Mouse (Mus musculus) embryonic facial prominence, embryonic 10.5 days (tissue): ENCODE data around the gene B230118H07Rik. TPM values are rescaled to one million over a fixed set of nuclear protein-coding genes. Genes with fewer than 3 reads are reported as not detected.
"Not testable (repeated sequence)": the region's sequence is repeated elsewhere in the genome, so short reads cannot be mapped to it uniquely, and the experiment has no call there.

ENCODE experiments used
- DNase-seq: peaks from one replicate; pipeline ENCODE4 v3.0.0-alpha.2; 2017; ENCODE audit warnings: low spot score
- H3K27ac ChIP-seq: fragments of 300-500 bp; sonication (generic); replicated peaks from 2 replicates; pipeline ENCODE4 v1.5.1; 2016; ENCODE audit warnings: mild to moderate bottlenecking
- H3K27me3 ChIP-seq: fragments of 300-500 bp; sonication (generic); replicated peaks from 2 replicates; pipeline ENCODE4 v1.6.1; 2016; ENCODE audit warnings: low read depth, mild to moderate bottlenecking; ENCODE audit not compliant: poor library complexity, severe bottlenecking
- H3K36me3 ChIP-seq: fragments of 300-500 bp; sonication (generic); replicated peaks from 2 replicates; pipeline ENCODE4 v1.6.1; 2016; ENCODE audit warnings: mild to moderate bottlenecking, moderate library complexity
- H3K4me1 ChIP-seq: fragments of 300-500 bp; sonication (generic); 2 replicates; pipeline ENCODE4 v1.6.1; 2016
- H3K4me3 ChIP-seq: fragments of 300-500 bp; sonication (generic); 2 replicates; pipeline ENCODE4 v1.5.1; 2016; ENCODE audit warnings: mild to moderate bottlenecking, moderate library complexity
- H3K9me3 ChIP-seq: fragments of 300-500 bp; sonication (generic); 2 replicates; pipeline ENCODE4 v1.6.1; 2016; ENCODE audit warnings: mild to moderate bottlenecking
- WGBS: fragments of 180-500 bp; shearing (Covaris S2); methylation state at CpG from one replicate; pipeline ENCODE4 v1.1.7; 2016; 5-methylcytosine and 5-hydroxymethylcytosine counted together
- polyA plus RNA-seq: library from polyadenylated mRNA; unstranded; fragments of >200 nt; fragmentation: Nextera tagmentation; extraction: Ambion mirVana; gene quantifications from 2 replicates; pipeline ENCODE4 v1.2.1, GENCODE M21; 2016

The B230118H07Rik gene
- polyA plus RNA-seq, 1 experiment from 2014 or later = 47.2 TPM

DNA sequence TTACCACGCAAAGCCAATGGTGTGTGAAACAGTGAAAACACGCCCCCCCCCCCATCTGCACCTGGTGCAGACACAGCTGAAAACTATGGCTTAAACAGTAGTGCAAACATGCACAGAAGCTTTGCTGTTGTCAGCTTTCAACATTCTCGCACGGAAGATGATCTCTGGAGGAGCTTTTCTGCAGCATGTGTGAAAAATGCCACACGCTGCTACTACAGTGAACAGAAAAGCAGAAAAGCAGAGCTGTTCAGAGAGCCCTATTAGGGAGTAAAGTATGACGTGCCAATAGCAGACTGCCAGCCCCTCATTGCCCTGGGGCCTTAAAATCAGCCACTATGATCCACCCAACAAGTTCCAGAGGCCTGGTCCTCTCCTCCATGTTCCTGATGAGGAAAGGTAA lies 86.1 kb downstream of the B230118H07Rik start:
- 82% methylated on average over 6 of the region's 6 CpGs for WGBS
- Histone ChIP-seq H3K9me3 (no peaks in the 10 kb centered on the region), H3K27ac (no peak overlapping the region), H3K4me3 (no peak overlapping the region), H3K4me1 (no peaks in the 10 kb centered on the region), H3K36me3 (no peaks in the 10 kb centered on the region), H3K27me3 (no peaks in the 10 kb centered on the region)
- no peak for DNase-seq

DNA sequence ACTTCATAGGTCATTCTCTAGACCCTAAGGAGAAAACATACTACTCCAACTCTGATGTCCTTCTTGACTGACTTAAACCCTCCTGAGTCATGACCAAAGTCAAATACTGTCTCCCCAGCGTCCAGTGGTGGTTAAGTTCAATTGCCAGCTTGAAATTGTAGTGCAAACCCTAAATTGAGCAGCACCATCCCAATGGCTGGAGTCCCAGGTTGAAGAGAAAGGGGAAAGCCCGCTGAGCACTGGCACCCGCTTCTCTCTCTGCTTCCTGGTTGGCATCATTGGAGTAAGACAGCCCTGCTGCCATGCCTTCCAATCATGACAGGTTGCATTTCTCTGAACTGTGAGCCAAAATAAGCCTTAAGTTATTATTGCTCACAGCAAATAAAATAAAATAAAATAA lies 89.9 kb downstream of the B230118H07Rik start:
- Histone ChIP-seq H3K4me3 (no peak overlapping the region), H3K9me3 (no peaks in the 10 kb centered on the region), H3K36me3 (no peaks in the 10 kb centered on the region), H3K4me1 (no peaks in the 10 kb centered on the region), H3K27ac (no peak overlapping the region), H3K27me3 (no peaks in the 10 kb centered on the region)
- no peak for DNase-seq
- WGBS = 89% methylated on average over 3 of the region's 3 CpGs

DNA sequence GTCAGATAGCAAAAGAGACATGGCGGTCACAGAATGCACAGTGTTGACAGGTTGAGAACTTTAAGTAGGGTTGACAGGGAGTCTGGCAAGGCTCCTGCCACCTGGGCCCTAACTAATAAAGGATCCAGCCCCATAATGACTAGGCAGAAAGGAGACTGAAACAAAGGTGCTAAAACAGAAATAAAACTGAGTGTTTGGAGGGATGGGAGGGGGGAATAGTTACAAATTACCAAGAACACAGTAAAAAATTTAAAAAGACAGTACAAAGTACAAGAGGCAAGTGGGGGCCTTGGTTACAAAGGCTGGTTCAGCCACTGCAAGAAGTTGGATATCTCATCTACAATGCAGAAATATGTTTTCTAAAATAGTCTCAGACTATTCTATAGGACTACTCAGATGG lies 93.4 kb downstream of the B230118H07Rik start:
- 87% methylated on average over 1 of the region's 1 CpGs for WGBS
- H3K4me1 ChIP-seq = no peaks in the 10 kb centered on the region
- no peaks in the 10 kb centered on the region for H3K36me3 ChIP-seq
- no peak for DNase-seq
- no peak overlapping the region for H3K4me3 ChIP-seq
- no peaks in the 10 kb centered on the region for H3K27me3 ChIP-seq
- H3K27ac ChIP-seq = no peak overlapping the region
- no peaks in the 10 kb centered on the region for H3K9me3 ChIP-seq

DNA sequence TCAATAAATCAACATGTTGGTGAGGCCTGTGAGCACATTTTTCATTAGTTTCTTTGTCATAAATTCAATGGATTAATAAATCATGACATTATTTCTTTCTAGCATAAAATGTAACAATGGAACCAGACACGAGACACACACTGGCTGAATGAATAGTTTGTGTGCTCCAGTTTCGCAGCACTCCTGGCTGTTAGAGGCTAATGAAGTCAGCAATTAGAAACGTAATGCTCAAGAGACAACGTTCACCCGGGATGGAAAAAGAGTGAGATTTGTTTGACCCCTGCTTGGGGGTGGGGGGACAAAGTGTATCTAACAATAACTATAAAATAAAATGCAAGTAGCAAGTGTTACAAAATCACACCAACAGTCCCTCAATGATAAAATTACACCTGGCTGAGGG lies 95.5 kb downstream of the B230118H07Rik start:
- Histone ChIP-seq H3K36me3 (no peaks in the 10 kb centered on the region), H3K27ac (no peak overlapping the region)
- WGBS = 72% methylated on average over 5 of the region's 5 CpGs

DNA sequence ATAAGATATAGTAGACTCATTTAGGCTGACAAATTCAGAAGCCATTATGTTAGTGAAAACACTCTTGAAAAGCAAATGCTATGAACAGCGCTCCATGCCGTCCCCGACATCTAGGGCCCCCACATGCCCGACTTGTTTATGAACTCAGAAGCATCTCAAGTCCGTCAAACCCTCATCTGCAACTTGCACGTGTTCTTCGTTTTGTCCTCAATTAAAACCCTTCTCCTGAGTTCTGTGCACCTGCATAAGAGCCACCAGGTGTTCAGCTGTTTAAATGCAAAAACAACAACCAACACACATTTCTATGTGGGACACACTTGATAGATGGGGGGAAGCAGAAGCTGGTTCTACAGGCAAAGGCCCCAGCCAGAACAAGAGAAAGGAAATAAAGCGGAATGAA lies 97.0 kb downstream of the B230118H07Rik start:
- Histone ChIP-seq H3K27ac (no peak overlapping the region), H3K4me1 (no peaks in the 10 kb centered on the region), H3K27me3 (no peaks in the 10 kb centered on the region), H3K36me3 (no peaks in the 10 kb centered on the region), H3K4me3 (no peak overlapping the region), H3K9me3 (no peaks in the 10 kb centered on the region)
- DNase-seq = no peak
- WGBS = 88% methylated on average over 8 of the region's 8 CpGs

More for the DNA sequence above, 95.5 kb downstream of the B230118H07Rik start:
- H3K27me3 ChIP-seq = no peaks in the 10 kb centered on the region
- no peaks in the 10 kb centered on the region for H3K4me1 ChIP-seq
- H3K9me3 ChIP-seq = no peaks in the 10 kb centered on the region
- DNase-seq = no peak
- H3K4me3 ChIP-seq = no peak overlapping the region

DNA sequence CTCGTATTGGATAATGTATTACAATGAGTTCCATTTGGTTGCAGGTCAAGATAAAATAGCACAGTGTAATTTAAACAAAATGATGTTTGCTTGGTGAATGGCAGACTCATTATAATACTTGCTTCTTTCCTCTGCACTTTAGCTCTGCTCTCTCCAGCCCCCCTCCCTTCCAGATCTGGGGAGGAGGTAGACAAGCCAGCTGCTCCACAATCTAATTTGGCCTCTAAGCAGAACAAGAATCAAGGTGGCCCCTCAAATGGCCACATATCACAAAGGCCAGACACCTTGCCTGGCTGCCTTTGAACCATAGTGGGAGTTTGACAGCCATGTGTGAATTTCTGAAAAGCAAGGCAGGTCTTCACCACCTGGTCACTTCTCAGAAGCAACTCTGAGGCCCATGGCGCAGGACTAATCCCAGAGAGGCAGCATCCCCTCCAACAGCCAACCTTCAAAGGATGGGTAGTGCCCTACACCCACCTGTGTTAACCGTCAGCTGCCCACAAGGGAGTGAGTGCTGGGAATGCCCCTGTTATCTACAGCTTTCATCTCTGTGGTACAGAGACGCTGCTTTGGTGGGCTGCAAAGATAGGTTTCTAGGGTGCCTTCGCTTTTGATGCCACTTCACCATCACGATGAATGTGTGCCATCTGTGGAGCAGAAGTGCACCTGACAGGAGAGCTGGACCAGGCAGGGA lies 98.2 kb downstream of the B230118H07Rik start:
- Histone ChIP-seq H3K9me3 (no peaks in the 10 kb centered on the region), H3K27ac (no peak overlapping the region), H3K36me3 (no peaks in the 10 kb centered on the region), H3K27me3 (no peaks in the 10 kb centered on the region), H3K4me3 (no peak overlapping the region), H3K4me1 (no peaks in the 10 kb centered on the region)
- WGBS = 83% methylated on average over 6 of the region's 6 CpGs
- DNase-seq = no peak

DNA sequence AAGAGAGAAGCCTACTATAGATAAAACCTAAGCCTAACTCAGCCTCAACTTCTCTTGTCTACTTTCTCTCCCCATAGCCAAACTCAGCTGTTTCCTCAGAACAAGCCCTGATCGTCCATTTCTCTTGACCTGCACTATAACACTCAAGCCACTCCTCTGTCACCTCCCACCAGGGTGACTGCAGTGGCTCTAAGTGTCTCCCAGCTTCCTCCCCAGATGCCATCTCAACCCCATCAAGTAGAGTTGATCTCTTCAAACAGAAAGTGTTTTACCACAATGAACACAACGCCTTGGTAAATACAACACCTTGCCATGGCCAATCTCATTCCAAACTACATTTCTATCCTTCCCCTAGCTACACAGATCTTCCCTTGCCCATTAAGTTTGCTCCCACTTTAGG lies 99.2 kb downstream of the B230118H07Rik start:
- H3K4me3 ChIP-seq = no peak overlapping the region
- no peaks in the 10 kb centered on the region for H3K27me3 ChIP-seq
- H3K27ac ChIP-seq = no peak overlapping the region
- H3K36me3 ChIP-seq = no peaks in the 10 kb centered on the region
- no peak for DNase-seq
- 75% methylated on average over 2 of the region's 2 CpGs for WGBS
- no peaks in the 10 kb centered on the region for H3K4me1 ChIP-seq
- no peaks in the 10 kb centered on the region for H3K9me3 ChIP-seq

DNA sequence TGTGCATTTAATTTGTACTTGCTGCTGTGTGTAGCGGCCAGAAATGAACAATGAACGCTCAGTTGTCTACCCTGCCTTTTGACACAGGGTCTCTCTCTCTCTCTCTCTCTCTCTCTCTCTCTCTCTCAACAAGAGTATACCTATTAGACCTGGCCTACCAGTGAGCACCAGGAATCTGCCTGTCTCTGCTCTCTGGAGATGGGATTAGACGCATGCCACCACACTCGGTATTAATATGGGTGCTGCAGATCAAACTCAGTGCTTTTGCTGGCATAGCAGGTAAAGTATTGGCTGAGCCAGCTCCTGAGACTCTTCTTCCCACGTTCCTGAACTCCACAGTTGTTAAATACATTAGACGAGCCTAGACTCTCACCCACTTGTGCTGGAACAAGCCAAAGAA lies 100.5 kb downstream of the B230118H07Rik start:
- H3K27me3 ChIP-seq = no peaks in the 10 kb centered on the region
- H3K36me3 ChIP-seq = no peaks in the 10 kb centered on the region
- no peaks in the 10 kb centered on the region for H3K4me1 ChIP-seq
- WGBS = 84% methylated on average over 6 of the region's 6 CpGs
- DNase-seq = no peak
- H3K27ac ChIP-seq = no peak overlapping the region
- no peaks in the 10 kb centered on the region for H3K9me3 ChIP-seq
- no peak overlapping the region for H3K4me3 ChIP-seq

DNA sequence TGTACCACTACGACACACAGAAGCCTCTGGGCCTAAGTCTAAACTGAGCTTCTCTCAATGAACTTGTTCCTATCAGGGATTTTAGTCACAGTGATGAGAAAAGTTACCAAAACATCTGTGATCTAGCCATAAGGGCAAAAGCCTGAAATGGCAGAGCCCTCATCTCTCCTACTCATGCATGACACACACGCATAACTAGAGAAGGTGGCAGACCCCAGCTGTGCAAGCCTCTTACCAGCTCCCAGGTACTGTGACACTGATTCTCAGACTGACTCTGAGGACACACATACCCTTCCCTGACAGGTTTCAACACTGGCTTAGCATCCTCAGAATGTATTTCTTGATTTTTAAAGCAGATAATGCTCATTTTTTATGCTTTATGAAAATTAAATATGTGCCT lies 103.7 kb downstream of the B230118H07Rik start:
- Histone ChIP-seq H3K9me3 (no peaks in the 10 kb centered on the region), H3K4me1 (no peaks in the 10 kb centered on the region), H3K27ac (no peak overlapping the region), H3K4me3 (no peak overlapping the region), H3K27me3 (no peaks in the 10 kb centered on the region), H3K36me3 (no peaks in the 10 kb centered on the region)
- 89% methylated on average over 2 of the region's 2 CpGs for WGBS
- no peak for DNase-seq

DNA sequence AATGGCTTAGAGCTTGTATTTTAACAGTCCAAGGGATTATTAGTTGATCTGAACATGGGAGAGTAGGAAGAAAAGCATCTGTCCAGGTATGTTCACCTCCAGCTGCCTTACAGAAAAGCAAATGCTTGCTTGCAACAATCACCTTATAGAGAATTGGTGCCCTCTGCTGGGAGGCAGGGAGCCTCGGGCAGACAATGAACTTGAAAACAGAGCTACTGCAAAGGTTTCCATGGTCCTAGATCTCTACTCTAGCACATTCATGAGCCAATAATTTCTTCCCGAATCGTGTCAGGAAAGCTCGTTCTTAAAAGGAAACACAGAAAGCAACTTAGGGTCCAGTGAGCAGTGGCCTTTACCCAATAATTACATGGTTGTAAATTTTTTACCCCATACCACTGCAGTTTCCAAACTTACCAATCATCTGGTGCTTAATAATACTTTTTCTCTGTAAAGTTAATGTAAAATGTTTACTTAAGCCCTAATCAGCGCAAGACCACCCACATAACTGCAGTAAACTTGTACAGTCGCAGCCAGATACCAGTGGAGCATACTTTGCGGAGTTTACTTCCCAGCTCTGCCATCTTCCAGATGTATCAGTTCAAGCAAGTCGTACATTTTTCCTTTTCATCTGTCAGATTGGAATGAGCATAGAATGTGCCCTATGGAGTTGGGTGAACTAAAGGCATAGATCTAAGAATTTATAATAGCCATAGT lies 105.5 kb downstream of the B230118H07Rik start:
- no peak for DNase-seq

DNA sequence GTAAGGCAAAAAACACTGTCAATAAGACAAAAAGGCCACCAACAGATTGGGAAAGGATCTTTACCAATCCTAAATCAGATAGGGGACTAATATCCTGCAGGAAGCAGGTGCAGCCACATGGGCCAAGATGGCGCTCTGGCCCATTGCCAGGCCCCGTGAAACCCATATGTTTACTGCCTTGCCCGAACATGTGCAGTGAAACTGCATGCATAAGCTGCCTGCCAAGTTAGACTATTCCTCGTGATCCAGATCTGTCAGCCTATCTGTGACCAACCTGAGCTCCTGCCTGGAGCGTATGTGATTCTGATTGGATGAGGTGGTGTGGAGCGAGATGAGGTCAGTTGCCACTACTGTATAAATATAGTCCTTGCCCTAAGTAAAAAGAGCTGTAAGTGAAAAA lies 112.4 kb downstream of the B230118H07Rik start:
- H3K9me3 ChIP-seq, DNase-seq, H3K27ac ChIP-seq, H3K4me1 ChIP-seq, H3K4me3 ChIP-seq, H3K36me3 ChIP-seq, H3K27me3 ChIP-seq: not testable (repeated sequence)
- WGBS = 91% methylated on average over 6 of the region's 6 CpGs

More for the DNA sequence above, 105.5 kb downstream of the B230118H07Rik start:
- H3K27ac ChIP-seq = no peak overlapping the region
- H3K27me3 ChIP-seq = no peaks in the 10 kb centered on the region
- no peak overlapping the region for H3K4me3 ChIP-seq
- no peaks in the 10 kb centered on the region for H3K4me1 ChIP-seq
- no peaks in the 10 kb centered on the region for H3K36me3 ChIP-seq
- H3K9me3 ChIP-seq = no peaks in the 10 kb centered on the region
- WGBS = 83% methylated on average over 8 of the region's 8 CpGs

DNA sequence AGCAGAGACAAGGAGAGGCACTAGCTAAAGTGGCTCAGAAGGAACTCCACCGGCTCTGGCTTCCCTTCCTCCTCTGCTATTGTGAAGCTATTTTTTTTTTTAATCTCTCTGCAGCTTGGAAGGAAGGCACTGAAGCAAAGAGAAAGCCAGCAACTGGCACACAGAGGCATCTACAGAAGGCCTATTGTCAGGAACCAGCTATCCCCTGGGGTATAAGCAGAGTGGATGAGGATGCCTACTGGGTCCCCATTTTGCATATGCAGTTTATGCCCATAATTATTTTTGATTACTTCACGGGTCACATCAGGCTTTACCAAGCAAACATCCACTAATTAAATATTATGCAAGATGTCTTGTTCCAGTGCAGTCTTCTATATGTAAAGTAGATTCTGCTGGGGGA lies 115.6 kb downstream of the B230118H07Rik start:
- no peaks in the 10 kb centered on the region for H3K36me3 ChIP-seq
- H3K4me1 ChIP-seq = no peaks in the 10 kb centered on the region
- H3K27me3 ChIP-seq = no peaks in the 10 kb centered on the region
- no peak overlapping the region for H3K4me3 ChIP-seq
- WGBS = 39% methylated on average over 2 of the region's 2 CpGs
- H3K9me3 ChIP-seq = no peaks in the 10 kb centered on the region
- no peak for DNase-seq
- no peak overlapping the region for H3K27ac ChIP-seq
